Mouse (Mus musculus): ENCODE measurements around the gene Slc35e3.

DNA sequence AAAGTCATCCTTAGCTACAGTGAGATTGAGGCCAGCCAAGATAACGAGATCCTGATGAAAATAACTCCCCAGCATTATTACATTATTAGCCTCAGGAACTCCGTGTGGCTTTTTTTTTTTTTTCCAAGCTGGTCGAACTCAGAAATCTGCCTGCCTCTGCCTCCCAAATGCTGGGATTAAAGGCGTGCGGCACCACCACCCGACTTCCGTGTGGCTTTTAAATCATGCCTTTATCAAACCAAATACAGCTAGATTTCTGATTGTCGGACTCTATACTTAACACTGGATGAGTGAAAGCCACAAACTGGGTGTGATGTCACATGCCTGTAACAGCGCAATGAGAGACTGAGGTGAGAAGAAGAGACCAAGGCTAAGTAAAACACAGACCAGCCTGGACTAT is 33.3 kb downstream of the Slc35e3 start:
- TF ChIP-seq CTCF (conservative IDR thresholded peaks at IDR 0.05 in 1 of 2, IDR thresholded peaks at IDR 0.05 in 1 of 2; ENCODE audit: low read depth in 2 of 2, low read length in 2 of 2) (no peak), POLR2A (IDR thresholded peaks at IDR 0.05; ENCODE audit: low read depth, low read length) (no peak)

All from CH12.LX (cell line).